Mouse (Mus musculus): ENCODE measurements around the gene Chpf. TPM values are rescaled to one million over a fixed set of nuclear protein-coding genes. Genes with fewer than 3 reads are reported as not detected.

Chpf gene
- polyA plus RNA-seq, 1 experiment from 2014 or later = 31.6 TPM

DNA sequence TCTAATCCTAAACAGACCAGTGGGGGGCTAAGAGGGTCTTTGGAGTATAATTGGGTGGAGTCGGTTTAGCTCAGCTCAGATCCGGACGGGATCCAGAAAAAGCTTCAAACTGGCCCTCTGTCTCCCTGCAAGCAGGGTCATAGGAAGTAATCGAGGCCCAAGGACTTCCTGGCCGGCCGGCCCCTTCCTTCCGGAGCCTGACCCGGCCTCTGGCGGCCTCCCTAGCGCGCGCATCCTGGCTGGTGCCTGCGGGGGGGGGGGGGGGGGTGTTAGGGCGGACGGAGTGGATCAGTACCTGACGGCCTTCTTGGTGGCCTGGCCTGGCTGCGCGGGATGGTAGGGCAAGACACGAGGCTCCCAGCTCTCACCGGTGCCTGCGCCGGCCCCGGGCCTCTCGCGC, 610 bp downstream of the Chpf start:
- H3K4me2 ChIP-seq (replicated peaks; ENCODE audit: low read depth, low read length) = peak overlapping the region; percentile 85
- TF ChIP-seq CTCF (IDR thresholded peaks at IDR 0.05) (peak; percentile 1; the same call in 1 of the 2 replicates), EP300 (IDR thresholded peaks at IDR 0.05) (no peak)
- DNase-seq (ENCODE audit: low spot score) (peak; percentile 73), ATAC-seq (peak; percentile 21)
- peaks cover 22% of the 10 kb centered on the region; the same call in 1 of the 2 replicates for H3K27me3 ChIP-seq (replicated peaks; ENCODE audit: insufficient read depth, low read length)
- H3K9ac ChIP-seq (replicated peaks; ENCODE audit: low read depth) = peak overlapping the region; percentile 58
- peak overlapping the region; percentile 67 for H3K4me3 ChIP-seq (ENCODE audit: low read depth, low read length)
- H3K36me3 ChIP-seq (ENCODE audit: insufficient read depth, low read length) = peaks cover 6% of the 10 kb centered on the region; the same call in 1 of the 2 replicates
- H3K9me3 ChIP-seq (ENCODE audit: low read length) = no peaks in the 10 kb centered on the region
- H3K4me1 ChIP-seq (ENCODE audit: insufficient read depth, low read depth, low read length) = peaks cover 3% of the 10 kb centered on the region; the same call in 1 of the 2 replicates
- WGBS = 0% methylated on average over 17 of the region's 25 CpGs
- peak overlapping the region; percentile 84 for H3K27ac ChIP-seq (ENCODE audit: low read length)

- peak overlapping the region; percentile 85 for H3K4me2 ChIP-seq (replicated peaks; ENCODE audit: low read depth, low read length)
- DNase-seq (ENCODE audit: low spot score) (no peak), ATAC-seq (no peak)
- no peak overlapping the region for H3K4me3 ChIP-seq (ENCODE audit: low read depth, low read length)
- no peak overlapping the region for H3K27ac ChIP-seq (ENCODE audit: low read length)
- H3K27me3 ChIP-seq (replicated peaks; ENCODE audit: insufficient read depth, low read length) = peaks cover 18% of the 10 kb centered on the region; the same call in 1 of the 2 replicates
- WGBS = 35% methylated on average over 3 of the region's 3 CpGs
- no peak overlapping the region for H3K9ac ChIP-seq (replicated peaks; ENCODE audit: low read depth)
- TF ChIP-seq CTCF (IDR thresholded peaks at IDR 0.05) (no peak), EP300 (IDR thresholded peaks at IDR 0.05) (no peak)
- H3K4me1 ChIP-seq (ENCODE audit: insufficient read depth, low read depth, low read length) = peaks cover 3% of the 10 kb centered on the region; the same call in 1 of the 2 replicates
- no peaks in the 10 kb centered on the region for H3K9me3 ChIP-seq (ENCODE audit: low read length)
- peaks cover 7% of the 10 kb centered on the region; the same call in 1 of the 2 replicates for H3K36me3 ChIP-seq (ENCODE audit: insufficient read depth, low read length)
These were observed 1.2 kb downstream of the Chpf start for GRCm38 (mm10) chr1:75477966-75478290.

DNA sequence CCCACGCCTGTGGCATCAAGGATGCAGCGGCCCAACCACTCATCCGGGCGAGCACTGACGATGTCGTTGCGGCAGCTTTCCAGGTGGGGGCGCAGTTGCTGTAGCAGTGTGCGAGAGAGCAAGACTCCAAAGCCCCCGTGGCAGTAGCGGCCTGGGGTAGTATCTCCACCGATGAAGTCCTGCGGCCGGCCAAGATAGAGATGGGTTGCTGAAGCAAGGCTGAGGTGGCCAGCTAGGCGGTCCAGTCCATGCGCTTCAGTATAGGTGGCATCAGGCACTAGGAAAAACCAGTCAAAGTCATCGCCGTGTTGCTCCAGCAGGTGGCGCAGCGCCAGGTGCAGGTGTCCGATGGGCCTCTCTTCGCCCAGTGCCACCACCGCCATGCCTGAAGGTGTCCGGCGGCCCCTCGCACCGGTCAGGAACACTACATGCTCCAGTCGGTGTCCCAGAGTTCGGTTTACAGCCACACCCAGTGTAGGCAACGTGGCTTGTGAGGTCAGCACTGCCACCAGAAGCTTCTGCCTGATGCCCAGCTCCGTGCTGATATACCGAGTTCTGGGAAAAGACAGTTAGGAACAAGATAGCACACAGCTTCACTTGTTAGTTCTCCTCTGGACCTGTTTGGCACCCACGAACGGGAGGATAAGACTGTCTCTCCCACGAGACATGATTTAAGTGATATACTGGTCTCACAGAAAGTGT, 1.7 kb downstream of the Chpf start:
- TF ChIP-seq CTCF (IDR thresholded peaks at IDR 0.05) = peak; percentile 81
- TF ChIP-seq EP300 (IDR thresholded peaks at IDR 0.05) = no peak
- Histone ChIP-seq H3K9me3 (ENCODE audit: low read length) (no peaks in the 10 kb centered on the region), H3K9ac (replicated peaks; ENCODE audit: low read depth) (no peak overlapping the region), H3K4me3 (ENCODE audit: low read depth, low read length) (no peak overlapping the region), H3K27me3 (replicated peaks; ENCODE audit: insufficient read depth, low read length) (peaks cover 14% of the 10 kb centered on the region; the same call in 1 of the 2 replicates), H3K4me2 (replicated peaks; ENCODE audit: low read depth, low read length) (0 out of 2 replicates have a peak overlapping the region, but pooled peaks have one; percentile 5), H3K36me3 (ENCODE audit: insufficient read depth, low read length) (peaks cover 7% of the 10 kb centered on the region; the same call in 1 of the 2 replicates), H3K4me1 (ENCODE audit: insufficient read depth, low read depth, low read length) (peaks cover 3% of the 10 kb centered on the region; the same call in 1 of the 2 replicates), H3K27ac (ENCODE audit: low read length) (no peak overlapping the region)
- DNase-seq (ENCODE audit: low spot score) = peak; percentile 81
- 13% methylated on average over 35 of the region's 35 CpGs for WGBS
- no peak for ATAC-seq

- ATAC-seq (no peak), DNase-seq (ENCODE audit: low spot score) (no peak)
- Histone ChIP-seq H3K4me2 (replicated peaks; ENCODE audit: low read depth, low read length) (no peak overlapping the region), H3K36me3 (ENCODE audit: insufficient read depth, low read length) (peaks cover 7% of the 10 kb centered on the region; the same call in 1 of the 2 replicates), H3K27me3 (replicated peaks; ENCODE audit: insufficient read depth, low read length) (peaks cover 10% of the 10 kb centered on the region; the same call in 1 of the 2 replicates), H3K27ac (ENCODE audit: low read length) (no peak overlapping the region), H3K9ac (replicated peaks; ENCODE audit: low read depth) (no peak overlapping the region), H3K4me1 (ENCODE audit: insufficient read depth, low read depth, low read length) (peaks cover 3% of the 10 kb centered on the region; the same call in 1 of the 2 replicates), H3K4me3 (ENCODE audit: low read depth, low read length) (no peak overlapping the region), H3K9me3 (ENCODE audit: low read length) (no peaks in the 10 kb centered on the region)
- TF ChIP-seq EP300 (IDR thresholded peaks at IDR 0.05) (no peak), CTCF (IDR thresholded peaks at IDR 0.05) (no peak)
- 95% methylated on average over 11 of the region's 11 CpGs for WGBS
These were observed 2.7 kb downstream of the Chpf start for GRCm38 (mm10) chr1:75476441-75476840.

DNA sequence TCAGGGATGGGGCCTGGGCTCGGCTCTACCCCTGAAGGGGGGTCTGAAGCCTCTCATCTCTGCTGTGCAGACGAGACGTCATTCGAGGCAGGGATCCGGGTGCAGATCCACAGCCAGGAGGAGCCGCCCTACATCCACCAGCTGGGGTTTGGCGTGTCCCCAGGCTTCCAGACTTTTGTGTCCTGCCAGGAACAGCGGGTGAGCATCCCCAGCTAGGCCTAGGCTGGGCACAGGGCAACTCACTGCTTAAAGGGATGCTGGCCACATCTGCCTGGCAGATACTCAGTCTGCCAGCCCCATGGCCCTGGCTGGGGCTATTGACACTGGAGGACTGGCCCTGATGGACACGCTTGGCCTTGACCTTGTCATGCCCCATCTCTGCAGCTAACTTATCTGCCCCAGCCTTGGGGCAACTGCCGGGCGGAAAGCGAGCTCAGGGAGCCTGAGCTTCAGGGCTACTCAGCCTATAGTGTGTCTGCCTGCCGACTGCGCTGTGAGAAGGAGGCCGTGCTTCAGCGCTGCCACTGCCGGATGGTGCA, 9.8 kb downstream of the Chpf start:
- Histone ChIP-seq H3K4me2 (replicated peaks; ENCODE audit: low read depth, low read length) (no peak overlapping the region), H3K4me3 (ENCODE audit: low read depth, low read length) (no peak overlapping the region), H3K27ac (ENCODE audit: low read length) (no peak overlapping the region), H3K9ac (replicated peaks; ENCODE audit: low read depth) (no peak overlapping the region), H3K9me3 (ENCODE audit: low read length) (no peaks in the 10 kb centered on the region), H3K4me1 (ENCODE audit: insufficient read depth, low read depth, low read length) (no peaks in the 10 kb centered on the region), H3K36me3 (ENCODE audit: insufficient read depth, low read length) (peaks cover 7% of the 10 kb centered on the region; the same call in 1 of the 2 replicates), H3K27me3 (replicated peaks; ENCODE audit: insufficient read depth, low read length) (peaks cover 6% of the 10 kb centered on the region; the same call in 1 of the 2 replicates)
- TF ChIP-seq CTCF (IDR thresholded peaks at IDR 0.05) (no peak), EP300 (IDR thresholded peaks at IDR 0.05) (no peak)
- WGBS = 69% methylated on average over 17 of the region's 17 CpGs
- DNase-seq (ENCODE audit: low spot score) (no peak), ATAC-seq (no peak)

GRCm38 (mm10) chr1:75467215-75467927, 11.7 kb downstream of the Chpf start:
- ATAC-seq (peak; percentile 78), DNase-seq (ENCODE audit: low spot score) (peak; percentile 89)
- Histone ChIP-seq H3K27me3 (replicated peaks; ENCODE audit: insufficient read depth, low read length) (peaks cover 8% of the 10 kb centered on the region; the same call in 1 of the 2 replicates), H3K9ac (replicated peaks; ENCODE audit: low read depth) (no peak overlapping the region), H3K9me3 (ENCODE audit: low read length) (no peaks in the 10 kb centered on the region), H3K4me3 (ENCODE audit: low read depth, low read length) (no peak overlapping the region), H3K27ac (ENCODE audit: low read length) (no peak overlapping the region), H3K36me3 (ENCODE audit: insufficient read depth, low read length) (no peaks in the 10 kb centered on the region), H3K4me1 (ENCODE audit: insufficient read depth, low read depth, low read length) (no peaks in the 10 kb centered on the region), H3K4me2 (replicated peaks; ENCODE audit: low read depth, low read length) (no peak overlapping the region)
- TF ChIP-seq EP300 (IDR thresholded peaks at IDR 0.05) (no peak), CTCF (IDR thresholded peaks at IDR 0.05) (peak; percentile 92)
- 6% methylated on average over 14 of the region's 14 CpGs for WGBS
